Mouse (Mus musculus): ENCODE data around the gene Rpia.

GRCm38 (mm10) chr6:70773769-70774168, 18.3 kb downstream of the Rpia start:
- TF ChIP-seq MAFK (IDR thresholded peaks at IDR 0.05; ENCODE audit: insufficient read depth, low read depth, low read length) (no peak), HCFC1 (IDR thresholded peaks at IDR 0.05; ENCODE audit: borderline replicate concordance, insufficient read depth, low read length) (no peak), ZC3H11A (IDR thresholded peaks at IDR 0.05; ENCODE audit: borderline replicate concordance, low read depth, low read length) (no peak), ZNF384 (IDR thresholded peaks at IDR 0.05; ENCODE audit: low read depth, low read length) (no peak), CHD2 (IDR thresholded peaks at IDR 0.05; ENCODE audit: low read depth, low read length) (no peak)
